Mouse (Mus musculus) kidney, adult 11 months (tissue): ENCODE results near the gene Lrrc3.
A peak's percentile ranks its signal among the peaks of the same experiment; 100 is the strongest.

Experiments
- DNase-seq: peaks from one replicate; pipeline ENCODE4 v3.0.0; 2022

Lrrc3 gene

GRCm38 (mm10) chr10:77867546-77867945 is 34.8 kb downstream of the Lrrc3 start:
- no peak for DNase-seq

GRCm38 (mm10) chr10:77864762-77865143 is 37.6 kb downstream of the Lrrc3 start:
- DNase-seq: no peak

GRCm38 (mm10) chr10:77864067-77864761 is 38.1 kb downstream of the Lrrc3 start:
- peak; percentile 83 for DNase-seq

DNA sequence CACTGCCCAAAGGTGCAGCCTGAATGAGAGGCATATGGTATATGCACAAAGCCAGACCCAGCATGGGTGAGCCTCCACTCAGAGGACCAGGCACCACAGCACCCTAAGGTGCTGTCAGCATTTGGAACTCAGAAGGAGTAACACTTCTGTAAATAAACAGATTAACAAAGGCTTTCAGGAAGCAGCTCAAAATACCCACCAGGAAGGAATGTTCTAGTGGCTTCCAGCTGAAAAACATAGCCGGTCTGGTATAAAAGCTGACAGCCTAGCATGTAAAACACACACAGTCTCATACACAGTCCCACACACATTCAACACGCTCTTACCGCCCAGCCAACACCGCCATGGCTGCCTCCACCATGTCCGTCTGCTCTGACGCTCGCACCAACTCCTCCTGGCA is 40.7 kb downstream of the Lrrc3 start, which contains the start of gene Gm3285:
Gene Gm3285, plus strand, starts transcription at position 301 of the 400 bp plus-strand sequence.
- no peak for DNase-seq

DNA sequence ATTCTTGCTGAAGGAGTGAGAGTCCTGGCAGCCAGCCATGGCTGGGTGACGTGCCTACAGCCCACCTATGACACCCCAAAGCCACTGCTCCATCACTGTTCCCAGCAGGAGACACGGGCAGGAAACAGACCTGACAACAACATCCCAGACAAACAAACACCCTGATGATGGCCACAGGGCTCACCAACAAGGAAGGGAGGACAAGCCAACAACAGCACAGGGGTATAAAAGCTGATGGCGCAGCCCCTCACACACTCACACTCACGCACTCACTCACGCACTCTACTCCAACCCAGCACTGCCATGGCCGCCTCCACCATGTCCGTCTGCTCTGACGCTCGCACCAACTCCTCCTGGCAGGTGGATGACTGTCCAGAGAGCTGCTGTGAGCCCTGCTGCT is 49.8 kb downstream of the Lrrc3 start, which contains the start of gene Gm10318:
Gene Gm10318, plus strand, starts transcription at position 301 of the 400 bp plus-strand sequence.
- no peak for DNase-seq
